Mouse (Mus musculus): ENCODE measurements at regions not wholly inside any gene's neighbourhood (a gene's known extent, or its start where the extent isn't known, plus 50 kb on each side); places are given as distances from the start of the nearest gene placed in this dataset.

GRCm38 (mm10) chr16:30172136-30172731, 95.1 kb downstream of the Cpn2 start:
- TF ChIP-seq HCFC1 (IDR thresholded peaks at IDR 0.05; ENCODE audit: borderline replicate concordance, insufficient read depth, low read length) (no peak), ZNF384 (IDR thresholded peaks at IDR 0.05; ENCODE audit: low read depth, low read length) (no peak)

All from ES-E14 (cell line).